19 mouse cellular contexts compared by ENCODE assay signal in the genomic region with DNA sequence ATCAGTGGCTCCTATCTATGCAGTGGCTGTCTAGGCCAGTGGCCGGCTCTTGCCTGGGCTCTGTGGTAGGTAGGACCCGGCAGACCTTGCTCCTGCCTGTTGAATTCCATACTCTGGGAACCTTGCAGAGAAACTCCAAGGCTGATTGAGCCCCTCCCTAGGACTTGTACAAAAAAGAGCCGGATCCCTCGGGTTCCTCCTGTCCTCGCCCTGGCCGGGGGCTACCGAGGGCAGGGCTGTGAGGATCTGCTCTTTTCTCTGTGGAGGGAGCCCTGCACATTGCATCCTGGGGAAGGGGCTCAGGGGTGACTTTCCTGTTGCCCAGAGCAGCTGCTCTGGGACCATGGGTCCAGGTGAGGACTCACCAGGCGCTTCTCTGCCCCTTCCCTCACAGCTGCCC. TPM values are rescaled to one million over a fixed set of nuclear protein-coding genes. Genes with fewer than 3 reads are reported as not detected.
DNase-seq lines count a peak whose midpoint lies in the region; ATAC-seq and TF ChIP-seq lines count a peak whose summit lies in the region.
"Had no signal": no experiment of that assay in that cellular context is flagged by ENCODE, and none has a peak within 500 bp of the region (broad histone marks: within the 10 kb centered on the region; RNA-seq: fewer than 3 reads in every experiment).

No protein-coding gene starts in this region.

- no peak overlapping the region for H3K4me3 ChIP-seq in heart, embryonic 12.5 days
- no peak overlapping the region for H3K4me3 ChIP-seq in stomach, embryonic 14.5 days (ENCODE audit: low read depth, low read length)
- no peak overlapping the region for H3K4me3 ChIP-seq in stomach, postnatal 0 days (ENCODE audit: low read depth, low read length)
- H3K4me3 ChIP-seq in intestine, embryonic 16.5 days (ENCODE audit: low read length), result no peak overlapping the region
- H3K4me3 ChIP-seq: limb, embryonic 15.5 days had no signal

- H3K9ac ChIP-seq in heart, embryonic 12.5 days, result 0 out of 2 replicates have a peak overlapping the region, but pooled peaks have one; percentile 35
- H3K9ac ChIP-seq in stomach, embryonic 14.5 days (replicated peaks; ENCODE audit: low read depth, low read length), result 0 out of 2 replicates have a peak overlapping the region, but pooled peaks have one; percentile 1
- no peak overlapping the region for H3K9ac ChIP-seq in stomach, postnatal 0 days (ENCODE audit: low read length)
- H3K9ac ChIP-seq in intestine, embryonic 16.5 days (ENCODE audit: low read depth, low read length), result peak overlapping the region; percentile 36; the same call in 1 of the 2 replicates
- H3K9ac ChIP-seq: limb, embryonic 15.5 days; liver, postnatal 0 days had no signal

- H3K4me2 ChIP-seq in heart, embryonic 12.5 days, result no peak overlapping the region
- H3K4me2 ChIP-seq in stomach, embryonic 14.5 days (replicated peaks; ENCODE audit: low read depth, low read length), result no peak overlapping the region
- H3K4me2 ChIP-seq in stomach, postnatal 0 days (replicated peaks; ENCODE audit: low read depth), result no peak overlapping the region
- no peak overlapping the region for H3K4me2 ChIP-seq in intestine, embryonic 16.5 days (ENCODE audit: low read depth, low read length)

- 47% methylated on average over 8 of the region's 8 CpGs for WGBS in heart, embryonic 12.5 days
- WGBS in stomach, embryonic 14.5 days, result 38% methylated on average over 8 of the region's 8 CpGs
- WGBS in stomach, postnatal 0 days, result 46% methylated on average over 8 of the region's 8 CpGs
- 51% methylated on average over 8 of the region's 8 CpGs for WGBS in intestine, embryonic 16.5 days

- H3K27ac ChIP-seq in heart, embryonic 12.5 days (ENCODE audit: poor library complexity, severe bottlenecking), result no peak overlapping the region
- no peak overlapping the region for H3K27ac ChIP-seq in stomach, embryonic 14.5 days (ENCODE audit: low read length)
- no peak overlapping the region for H3K27ac ChIP-seq in stomach, postnatal 0 days (replicated peaks)
- H3K27ac ChIP-seq in intestine, embryonic 16.5 days (ENCODE audit: low read length), result no peak overlapping the region
- H3K27ac ChIP-seq: limb, embryonic 15.5 days had no signal

- H3K36me3 ChIP-seq in heart, embryonic 12.5 days, result peaks cover 26% of the 10 kb centered on the region
- no peaks in the 10 kb centered on the region for H3K36me3 ChIP-seq in stomach, embryonic 14.5 days (ENCODE audit: control insufficient read depth, insufficient read depth, low read length)
- no peaks in the 10 kb centered on the region; the same call in 1 of the 2 replicates for H3K36me3 ChIP-seq in stomach, postnatal 0 days (ENCODE audit: control insufficient read depth, insufficient read depth, low read length)
- no peaks in the 10 kb centered on the region for H3K36me3 ChIP-seq in intestine, embryonic 16.5 days (ENCODE audit: control insufficient read depth, insufficient read depth, low read length)

- no peak for TF ChIP-seq CTCF in stomach, postnatal 0 days (IDR thresholded peaks at IDR 0.05; ENCODE audit: low read depth)

- H3K4me1 ChIP-seq in heart, embryonic 12.5 days (replicated peaks), result peaks cover 40% of the 10 kb centered on the region
- peaks cover 15% of the 10 kb centered on the region for H3K4me1 ChIP-seq in stomach, embryonic 14.5 days (ENCODE audit: control insufficient read depth, insufficient read depth, low read length)
- no peaks in the 10 kb centered on the region for H3K4me1 ChIP-seq in stomach, postnatal 0 days (replicated peaks; ENCODE audit: control insufficient read depth, insufficient read depth)
- peaks cover 24% of the 10 kb centered on the region for H3K4me1 ChIP-seq in intestine, embryonic 16.5 days (ENCODE audit: control insufficient read depth, insufficient read depth, low read length)

- no peak for TF ChIP-seq EP300 in stomach, postnatal 0 days (optimal IDR thresholded peaks at IDR 0.05)

- DNase-seq in heart, adult 9 months (ENCODE audit: low spot score in 2 of 2), result no peak
- DNase-seq in stomach, postnatal 0 days (ENCODE audit: low spot score), result no peak
- no peak for DNase-seq in layer of hippocampus, adult 18-20 months (ENCODE audit: low spot score in 2 of 2)
- no peak for DNase-seq in layer of hippocampus, postnatal 25 days (ENCODE audit: extremely low spot score in 1 of 2, low spot score in 1 of 2)
- DNase-seq: B cell, adult 2 months; cerebellum, postnatal 14 days; heart, adult 18-20 months; heart, postnatal 4 days; kidney, adult 9 months; liver, postnatal 0 days; retina, postnatal 1 day; right cerebral cortex, postnatal 4 days; thymus, postnatal 4 days had no signal

- H3K27me3 ChIP-seq in heart, embryonic 12.5 days (replicated peaks), result no peaks in the 10 kb centered on the region; the same call in 1 of the 2 replicates
- no peaks in the 10 kb centered on the region for H3K27me3 ChIP-seq in stomach, embryonic 14.5 days (ENCODE audit: control insufficient read depth, insufficient read depth, low read length)
- no peaks in the 10 kb centered on the region for H3K27me3 ChIP-seq in stomach, postnatal 0 days (ENCODE audit: control insufficient read depth, insufficient read depth, low read length)
- no peaks in the 10 kb centered on the region for H3K27me3 ChIP-seq in intestine, embryonic 16.5 days (replicated peaks; ENCODE audit: control insufficient read depth, insufficient read depth, low read length)
- H3K27me3 ChIP-seq: limb, embryonic 15.5 days had no signal

- H3K9me3 ChIP-seq in heart, embryonic 12.5 days (replicated peaks), result no peaks in the 10 kb centered on the region
- no peaks in the 10 kb centered on the region for H3K9me3 ChIP-seq in stomach, embryonic 14.5 days (ENCODE audit: control insufficient read depth, low read depth, low read length)
- H3K9me3 ChIP-seq in stomach, postnatal 0 days (ENCODE audit: control insufficient read depth, low read length), result no peaks in the 10 kb centered on the region
- no peaks in the 10 kb centered on the region for H3K9me3 ChIP-seq in intestine, embryonic 16.5 days (ENCODE audit: control insufficient read depth, low read length)
- H3K9me3 ChIP-seq: G1E; limb, embryonic 15.5 days had no signal

- no peak for ATAC-seq in heart, embryonic 12.5 days (ENCODE audit: insufficient number of reproducible peaks, low FRiP score)
- ATAC-seq in stomach, embryonic 14.5 days (ENCODE audit: insufficient number of reproducible peaks, insufficient read depth, low FRiP score, low read depth), result no peak
- ATAC-seq in stomach, postnatal 0 days (ENCODE audit: low FRiP score, low TSS enrichment), result no peak
- ATAC-seq in intestine, embryonic 16.5 days, result no peak
- ATAC-seq: forebrain, embryonic 16.5 days; liver, postnatal 0 days had no signal

RNA-seq across cellular contexts. Expression of gene Mdfi, which starts 46.9 kb away (rescaled TPM):
- polyA plus RNA-seq in heart, embryonic 12.5 days (2016; fragmentation: Nextera tagmentation; extraction: Ambion mirVana), result 11.1 and 11.2 TPM in 2 replicates
- 31.8 and 32.0 TPM in 2 replicates for polyA plus RNA-seq in stomach, embryonic 14.5 days (2014; fragmentation: Nextera tagmentation; extraction: Ambion mirVana)
- 6.2 and 6.3 TPM in 2 replicates for polyA plus RNA-seq in stomach, postnatal 0 days (2015; fragmentation: Nextera tagmentation; extraction: Ambion mirVana)
- 6.5 and 8.8 TPM in 2 replicates for polyA plus RNA-seq in intestine, embryonic 16.5 days (2015; fragmentation: Nextera tagmentation; extraction: Ambion mirVana)
- total RNA-seq in layer of hippocampus, adult 18-20 months (2021), result under 1 TPM; 0.56 to 0.57 TPM
- 1 to 10 TPM; 1.4 to 1.5 TPM for total RNA-seq in layer of hippocampus, postnatal 25 days (2021)
- polyA plus RNA-seq: G1E had no signal

RNA-seq across cellular contexts. Expression of gene Tfeb, which starts 50.8 kb away (rescaled TPM):
- polyA plus RNA-seq in heart, embryonic 12.5 days (2016; fragmentation: Nextera tagmentation; extraction: Ambion mirVana), result 22.7 and 24.5 TPM in 2 replicates
- 5.1 and 6.0 TPM in 2 replicates for polyA plus RNA-seq in stomach, embryonic 14.5 days (2014; fragmentation: Nextera tagmentation; extraction: Ambion mirVana)
- polyA plus RNA-seq in stomach, postnatal 0 days (2015; fragmentation: Nextera tagmentation; extraction: Ambion mirVana), result 10.4 and 13.8 TPM in 2 replicates
- polyA plus RNA-seq in intestine, embryonic 16.5 days (2015; fragmentation: Nextera tagmentation; extraction: Ambion mirVana), result 30.7 and 37.8 TPM in 2 replicates
- 10 to 100 TPM; 11.2 to 11.9 TPM for total RNA-seq in layer of hippocampus, adult 18-20 months (2021)
- total RNA-seq in layer of hippocampus, postnatal 25 days (2021), result 10 to 100 TPM; 11.8 to 17.4 TPM
